Mouse (Mus musculus) embryonic facial prominence, embryonic 13.5 days (tissue): ENCODE results near the gene Ubtf. TPM values are rescaled to one million over a fixed set of nuclear protein-coding genes. Genes with fewer than 3 reads are reported as not detected.

Experiments
- ATAC-seq: fragments of 200-750 bp; cut with Nextera tagmentation; 2 replicates; pipeline ENCODE4 v1.8.0; 2017; ENCODE audit warnings: low read depth; ENCODE audit not compliant: insufficient number of reproducible peaks, insufficient read depth, low FRiP score, low TSS enrichment
- H3K27ac ChIP-seq: fragments of 300-500 bp; sonication (generic); 2 replicates; pipeline ENCODE4 v1.5.1; 2015; ENCODE audit warnings: moderate library complexity, mild to moderate bottlenecking, inconsistent platforms
- H3K27me3 ChIP-seq: fragments of 300-500 bp; sonication (generic); 2 replicates; pipeline ENCODE4 v1.6.1; 2015; ENCODE audit warnings: mild to moderate bottlenecking, inconsistent platforms
- H3K36me3 ChIP-seq: fragments of 300-500 bp; sonication (generic); 2 replicates; pipeline ENCODE4 v1.6.1; 2015; ENCODE audit warnings: mild to moderate bottlenecking, inconsistent platforms
- H3K4me1 ChIP-seq: fragments of 300-500 bp; sonication (generic); 2 replicates; pipeline ENCODE4 v1.6.1; 2015; ENCODE audit warnings: inconsistent platforms
- H3K4me2 ChIP-seq: fragments of 300-500 bp; sonication (generic); 2 replicates; pipeline ENCODE4 v1.6.1; 2015; ENCODE audit warnings: moderate library complexity, mild to moderate bottlenecking, inconsistent platforms
- H3K4me3 ChIP-seq: fragments of 300-500 bp; sonication (generic); 2 replicates; pipeline ENCODE4 v1.5.1; 2015; ENCODE audit warnings: mild to moderate bottlenecking, inconsistent platforms
- H3K9ac ChIP-seq: fragments of 300-500 bp; sonication (generic); 2 replicates; pipeline ENCODE4 v1.6.1; 2015; ENCODE audit warnings: mild to moderate bottlenecking, inconsistent platforms
- H3K9me3 ChIP-seq: fragments of 300-500 bp; sonication (generic); 2 replicates; pipeline ENCODE4 v1.6.1; 2016; ENCODE audit warnings: inconsistent platforms
- WGBS: fragments of 180-500 bp; shearing (Covaris S2); methylation state at CpG from one replicate; pipeline ENCODE4 v1.1.7; 2015; ENCODE audit warnings: mixed read lengths; 5-methylcytosine and 5-hydroxymethylcytosine counted together
- polyA plus RNA-seq: library from polyadenylated mRNA; unstranded; fragments of >200 nt; fragmentation: Nextera tagmentation; extraction: Ambion mirVana; gene quantifications from 2 replicates; pipeline ENCODE4 v1.2.1, GENCODE M21; 2015

The Ubtf gene
- polyA plus RNA-seq, 1 experiment from 2014 or later: 88.5 TPM

DNA sequence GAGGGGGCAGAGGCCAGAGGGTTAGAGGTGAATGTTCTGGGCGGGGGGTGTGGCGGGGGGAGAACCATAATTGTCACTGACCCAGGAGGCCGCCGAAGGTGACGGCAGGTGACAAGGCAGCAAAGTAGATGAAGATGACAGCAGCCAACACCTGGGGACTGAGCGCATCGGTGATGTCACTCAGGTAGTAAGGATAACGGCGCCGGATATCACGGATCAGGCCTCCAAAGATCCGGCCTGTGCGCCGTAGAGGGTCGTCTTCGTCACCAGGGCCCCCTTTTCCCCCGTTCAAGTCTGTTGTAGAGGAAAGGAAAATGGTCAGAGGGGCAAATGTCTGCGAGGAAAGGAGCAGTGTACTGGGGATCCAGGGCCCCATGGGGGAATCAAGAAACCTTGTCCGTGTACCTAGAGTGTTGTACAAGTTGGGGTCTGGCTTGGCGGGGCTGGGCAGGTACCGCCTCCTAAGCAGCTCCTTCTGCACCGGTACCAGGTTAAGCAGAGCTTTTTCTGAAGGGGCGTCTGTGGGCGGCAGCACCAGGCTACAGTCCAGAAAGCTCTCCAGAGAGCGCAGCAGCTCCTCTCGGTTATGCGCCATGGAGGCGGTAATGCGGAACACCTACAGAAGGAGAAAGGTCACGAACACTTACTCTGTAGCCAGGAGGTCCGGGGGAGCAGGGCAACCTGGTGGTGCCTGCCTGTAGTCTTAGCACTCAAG is 37.3 kb upstream of the Ubtf start:
- H3K27ac ChIP-seq: no peak overlapping the region
- 73% methylated on average over 31 of the region's 31 CpGs for WGBS

DNA sequence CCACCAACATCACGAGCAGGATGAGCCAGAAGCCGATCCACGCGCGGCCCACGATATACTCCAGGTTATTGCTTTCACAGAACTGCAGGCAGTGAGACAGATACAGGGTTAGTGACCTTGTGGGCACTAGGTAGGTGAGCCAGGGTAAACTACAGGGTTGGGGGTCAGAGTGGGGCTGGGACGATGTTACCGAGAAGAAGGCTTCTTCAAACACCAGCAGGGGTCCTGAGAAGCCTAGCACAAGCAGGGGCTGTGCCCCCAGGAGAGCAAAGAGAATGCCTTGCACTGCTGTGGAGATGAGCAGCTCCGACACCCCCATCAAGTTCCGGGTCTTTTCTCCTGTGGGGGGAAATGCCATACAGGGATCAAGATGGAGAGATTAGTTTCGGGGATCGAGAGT is 36.6 kb upstream of the Ubtf start:
- no peak overlapping the region for H3K27ac ChIP-seq
- peaks cover 14% of the 10 kb centered on the region for H3K27me3 ChIP-seq
- no peak overlapping the region for H3K9ac ChIP-seq
- no peak for ATAC-seq
- WGBS: 82% methylated on average over 12 of the region's 12 CpGs
- H3K4me2 ChIP-seq: no peak overlapping the region
- H3K4me3 ChIP-seq: no peak overlapping the region
- no peaks in the 10 kb centered on the region for H3K4me1 ChIP-seq
- no peaks in the 10 kb centered on the region for H3K9me3 ChIP-seq
- no peaks in the 10 kb centered on the region for H3K36me3 ChIP-seq

More for the DNA sequence above, 37.3 kb upstream of the Ubtf start:
- Histone ChIP-seq H3K36me3 (no peaks in the 10 kb centered on the region), H3K9ac (no peak overlapping the region), H3K4me1 (no peaks in the 10 kb centered on the region), H3K4me2 (no peak overlapping the region), H3K27me3 (peaks cover 13% of the 10 kb centered on the region), H3K4me3 (no peak overlapping the region), H3K9me3 (no peaks in the 10 kb centered on the region)
- ATAC-seq: no peak

DNA sequence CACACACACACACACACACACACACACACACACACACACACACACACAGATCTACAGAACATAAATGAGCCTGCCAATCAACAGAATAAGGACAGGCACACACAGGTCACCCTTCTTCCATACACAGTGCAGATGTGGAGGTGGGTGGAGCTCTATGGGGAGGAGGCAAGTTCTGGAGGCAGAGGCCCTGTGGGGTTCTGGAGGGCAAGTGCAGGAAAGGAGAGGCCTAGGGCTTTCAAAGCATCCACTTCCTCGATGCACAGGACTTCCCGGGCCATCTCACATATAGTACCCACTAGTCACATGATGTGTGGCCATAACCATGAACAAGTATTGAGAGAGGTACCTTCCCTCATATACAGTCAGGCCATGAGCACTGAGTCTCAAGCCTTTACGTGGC is 36.0 kb upstream of the Ubtf start:
- H3K27me3 ChIP-seq: peaks cover 18% of the 10 kb centered on the region
- no peak overlapping the region for H3K9ac ChIP-seq
- 81% methylated on average over 3 of the region's 3 CpGs for WGBS
- no peak for ATAC-seq
- H3K4me1 ChIP-seq: no peaks in the 10 kb centered on the region
- H3K4me3 ChIP-seq: no peak overlapping the region
- no peak overlapping the region for H3K27ac ChIP-seq
- H3K36me3 ChIP-seq: no peaks in the 10 kb centered on the region
- no peak overlapping the region for H3K4me2 ChIP-seq
- H3K9me3 ChIP-seq: no peaks in the 10 kb centered on the region

DNA sequence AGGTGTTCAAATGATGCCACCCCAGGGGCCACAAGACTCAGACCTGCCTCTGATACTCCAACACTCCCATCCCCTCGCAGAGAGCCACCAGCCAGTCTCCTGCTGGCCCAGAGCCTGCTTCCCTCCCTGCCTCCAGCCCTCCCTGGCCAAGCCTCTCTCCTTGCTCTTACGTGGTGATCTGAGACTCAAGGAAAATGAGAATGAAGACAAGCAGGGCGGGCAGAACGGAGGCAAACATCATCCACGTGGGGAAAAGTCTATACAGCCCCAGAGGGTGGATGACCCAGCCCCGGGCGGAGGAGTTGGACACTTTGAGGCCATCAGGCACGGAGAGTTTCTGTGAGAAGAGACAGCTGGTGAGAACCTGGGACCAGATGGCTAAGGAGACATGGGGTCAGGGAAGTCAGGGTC is 33.5 kb upstream of the Ubtf start:
- 38% methylated on average over 8 of the region's 8 CpGs for WGBS
- peaks cover 18% of the 10 kb centered on the region for H3K27me3 ChIP-seq
- H3K4me3 ChIP-seq: no peak overlapping the region
- H3K9me3 ChIP-seq: no peaks in the 10 kb centered on the region
- H3K27ac ChIP-seq: no peak overlapping the region
- no peaks in the 10 kb centered on the region for H3K36me3 ChIP-seq
- no peak overlapping the region for H3K9ac ChIP-seq
- no peaks in the 10 kb centered on the region for H3K4me1 ChIP-seq
- no peak overlapping the region for H3K4me2 ChIP-seq
- no peak for ATAC-seq

DNA sequence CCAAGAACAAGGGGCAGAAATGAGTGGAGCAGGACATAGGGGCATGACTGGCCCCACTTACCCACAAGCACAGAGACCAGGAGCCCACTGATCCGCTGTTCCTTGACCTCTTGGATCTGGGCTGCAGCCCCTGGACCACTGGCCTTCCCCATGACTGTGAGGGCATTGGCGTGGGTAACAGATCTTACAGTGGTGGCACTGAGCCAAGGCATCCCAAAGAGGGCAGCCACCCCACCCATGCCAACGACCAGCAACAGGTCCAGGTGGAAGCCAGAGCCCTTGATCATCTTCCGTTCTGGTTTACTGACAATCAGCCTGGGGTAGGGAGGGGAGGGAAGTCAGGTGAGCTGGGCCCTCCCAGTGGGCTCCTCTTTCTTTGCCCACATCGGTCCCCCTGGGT is 32.8 kb upstream of the Ubtf start:
- no peak for ATAC-seq
- Histone ChIP-seq H3K4me1 (no peaks in the 10 kb centered on the region), H3K9me3 (no peaks in the 10 kb centered on the region), H3K4me2 (no peak overlapping the region), H3K27me3 (peaks cover 18% of the 10 kb centered on the region), H3K36me3 (no peaks in the 10 kb centered on the region), H3K4me3 (no peak overlapping the region), H3K27ac (no peak overlapping the region), H3K9ac (no peak overlapping the region)
- WGBS: 49% methylated on average over 5 of the region's 5 CpGs

DNA sequence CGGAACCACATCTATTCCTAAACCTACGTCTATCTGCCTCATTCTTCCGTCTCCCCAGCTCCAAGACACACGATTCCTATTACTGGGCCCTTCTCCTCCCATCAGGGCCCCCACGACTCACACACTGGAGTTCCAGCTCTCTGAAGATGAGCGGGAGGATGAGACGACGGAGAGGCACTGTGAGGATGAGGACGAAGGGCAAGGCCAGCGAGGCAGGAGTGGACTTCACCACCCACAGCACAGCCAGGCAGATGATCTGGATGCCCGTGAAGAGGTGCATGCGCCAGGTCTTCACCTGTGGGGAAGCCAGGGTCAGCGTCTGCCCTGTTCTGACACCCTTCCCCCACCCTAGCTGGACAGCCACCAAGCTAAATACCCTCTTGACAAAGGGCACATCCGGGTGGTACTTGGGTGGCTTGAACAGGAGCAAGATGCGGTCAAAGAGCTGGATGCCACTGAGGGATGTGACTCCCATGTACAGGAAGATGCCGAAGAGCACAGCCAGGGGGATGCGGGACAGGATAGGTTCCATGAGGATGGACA is 31.5 kb upstream of the Ubtf start:
- Histone ChIP-seq H3K9me3 (no peaks in the 10 kb centered on the region), H3K9ac (no peak overlapping the region), H3K4me2 (no peak overlapping the region), H3K27ac (no peak overlapping the region), H3K4me1 (no peaks in the 10 kb centered on the region), H3K27me3 (peaks cover 11% of the 10 kb centered on the region; the same call in 1 of the 2 replicates), H3K4me3 (no peak overlapping the region), H3K36me3 (no peaks in the 10 kb centered on the region)
- no peak for ATAC-seq
- WGBS: 87% methylated on average over 17 of the region's 17 CpGs

DNA sequence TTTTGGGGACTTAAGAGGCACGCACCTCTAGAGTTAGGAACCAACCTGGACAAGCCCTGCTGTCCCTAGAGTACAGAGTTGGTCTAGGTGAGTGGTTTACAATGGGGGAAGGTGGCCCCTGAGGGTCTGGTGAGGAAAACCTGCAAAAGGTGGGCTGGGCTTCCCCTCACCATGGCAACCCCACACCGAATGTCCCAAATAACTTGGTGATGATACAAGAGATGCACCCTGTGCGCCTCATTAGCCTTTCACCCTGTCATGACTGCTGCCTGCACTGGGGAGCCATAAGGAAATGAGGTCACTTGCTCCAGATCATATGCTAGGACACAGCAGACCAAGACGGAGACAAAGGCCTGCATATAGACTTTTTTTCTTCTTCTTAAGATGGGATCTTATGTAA is 30.9 kb upstream of the Ubtf start:
- Histone ChIP-seq H3K9me3 (no peaks in the 10 kb centered on the region), H3K4me1 (no peaks in the 10 kb centered on the region), H3K27ac (no peak overlapping the region), H3K36me3 (no peaks in the 10 kb centered on the region), H3K4me2 (no peak overlapping the region), H3K9ac (no peak overlapping the region), H3K27me3 (peaks cover 11% of the 10 kb centered on the region; the same call in 1 of the 2 replicates), H3K4me3 (no peak overlapping the region)
- 83% methylated on average over 4 of the region's 4 CpGs for WGBS
- ATAC-seq: no peak

DNA sequence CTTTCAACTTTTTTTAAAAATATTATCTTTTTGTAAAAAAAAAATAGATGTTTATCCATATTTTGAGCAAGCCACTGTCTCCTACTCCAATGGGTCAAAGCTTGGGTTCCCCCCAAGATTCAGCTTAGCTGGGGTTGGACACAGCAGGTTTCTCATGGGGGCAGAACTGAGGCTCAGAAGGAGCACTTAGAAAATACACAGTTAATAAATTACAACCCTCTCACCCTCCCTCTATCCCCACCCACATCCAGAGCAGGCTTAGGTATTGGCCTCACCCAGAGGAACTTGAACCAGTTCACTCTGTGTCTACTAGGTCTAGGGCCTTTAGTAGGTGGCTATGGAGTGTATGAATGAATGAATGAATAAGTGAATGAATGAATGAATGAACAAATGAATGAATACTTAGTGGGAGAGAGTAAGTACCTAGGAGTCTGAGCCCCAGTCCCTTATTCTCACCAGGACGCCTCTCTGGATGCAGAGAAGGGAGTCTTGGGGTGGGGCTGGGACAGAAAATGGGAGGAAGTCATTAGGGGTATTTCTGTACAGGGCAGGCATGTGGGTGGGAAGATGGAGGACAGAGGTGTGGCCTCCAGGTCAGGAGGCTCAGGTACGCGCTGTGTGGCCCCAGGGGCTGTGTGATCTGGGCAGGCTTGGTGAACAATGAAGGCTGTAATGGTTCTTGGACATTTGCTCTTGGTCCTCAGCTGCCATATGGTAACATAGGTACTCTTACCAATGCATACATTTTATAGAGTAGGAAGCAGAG is 29.8 kb upstream of the Ubtf start:
- Histone ChIP-seq H3K4me1 (no peaks in the 10 kb centered on the region), H3K4me3 (no peak overlapping the region), H3K9me3 (no peaks in the 10 kb centered on the region), H3K9ac (no peak overlapping the region), H3K36me3 (no peaks in the 10 kb centered on the region), H3K27ac (no peak overlapping the region), H3K27me3 (peaks cover 11% of the 10 kb centered on the region; the same call in 1 of the 2 replicates), H3K4me2 (no peak overlapping the region)
- no peak for ATAC-seq
- WGBS: 90% methylated on average over 3 of the region's 3 CpGs

DNA sequence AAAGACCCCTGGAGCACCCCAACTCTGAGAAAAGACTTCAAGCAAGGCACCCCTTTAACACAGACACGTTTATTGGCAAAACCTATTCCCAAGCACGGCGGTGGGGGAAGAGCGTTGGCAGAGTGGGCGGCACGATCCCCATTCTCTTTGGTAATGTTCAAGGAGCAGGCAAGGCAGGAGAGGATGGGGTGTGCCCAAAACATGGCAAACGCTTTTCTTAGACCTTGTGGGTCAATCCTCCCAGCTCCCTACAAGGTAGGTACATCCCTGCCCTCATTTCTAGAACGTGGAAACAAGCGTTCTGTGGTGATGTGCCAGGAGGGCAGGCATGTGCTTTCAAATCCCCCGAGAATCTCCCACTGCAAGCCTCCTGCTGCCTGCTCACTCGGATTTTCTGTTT is 29.2 kb upstream of the Ubtf start:
- ATAC-seq: no peak
- Histone ChIP-seq H3K9ac (no peak overlapping the region), H3K36me3 (no peaks in the 10 kb centered on the region), H3K9me3 (no peaks in the 10 kb centered on the region), H3K4me3 (no peak overlapping the region), H3K27ac (no peak overlapping the region), H3K4me1 (no peaks in the 10 kb centered on the region), H3K4me2 (no peak overlapping the region), H3K27me3 (peaks cover 11% of the 10 kb centered on the region; the same call in 1 of the 2 replicates)
- WGBS: 80% methylated on average over 11 of the region's 11 CpGs

DNA sequence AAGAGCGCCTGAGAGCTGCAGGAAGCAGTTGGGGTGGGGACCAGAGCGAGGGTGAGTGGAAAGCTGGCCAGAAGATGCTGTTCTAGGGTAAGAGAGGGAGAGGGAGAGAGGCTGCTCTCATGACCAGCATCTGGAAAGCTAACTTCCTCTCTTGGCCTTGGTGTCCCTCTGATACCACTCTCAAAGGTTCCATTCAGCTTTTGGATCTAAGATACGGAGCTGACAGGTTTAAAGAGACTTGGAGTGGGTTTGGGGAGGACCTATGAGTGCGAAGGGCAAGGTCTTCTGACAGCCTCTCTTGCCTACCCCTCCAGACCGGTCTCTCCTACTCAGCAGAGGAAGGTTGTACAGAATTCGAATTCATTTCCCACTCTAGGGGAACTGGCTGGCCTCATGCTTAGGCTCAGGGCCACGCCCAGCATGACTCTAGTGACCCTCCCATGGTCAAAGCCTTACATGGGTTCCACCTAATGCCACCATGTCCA is 28.6 kb upstream of the Ubtf start:
- Histone ChIP-seq H3K27ac (no peak overlapping the region), H3K4me1 (no peaks in the 10 kb centered on the region), H3K36me3 (no peaks in the 10 kb centered on the region), H3K4me3 (no peak overlapping the region), H3K9me3 (no peaks in the 10 kb centered on the region), H3K9ac (no peak overlapping the region), H3K4me2 (no peak overlapping the region), H3K27me3 (peaks cover 11% of the 10 kb centered on the region; the same call in 1 of the 2 replicates)
- ATAC-seq: no peak
- 84% methylated on average over 7 of the region's 7 CpGs for WGBS

DNA sequence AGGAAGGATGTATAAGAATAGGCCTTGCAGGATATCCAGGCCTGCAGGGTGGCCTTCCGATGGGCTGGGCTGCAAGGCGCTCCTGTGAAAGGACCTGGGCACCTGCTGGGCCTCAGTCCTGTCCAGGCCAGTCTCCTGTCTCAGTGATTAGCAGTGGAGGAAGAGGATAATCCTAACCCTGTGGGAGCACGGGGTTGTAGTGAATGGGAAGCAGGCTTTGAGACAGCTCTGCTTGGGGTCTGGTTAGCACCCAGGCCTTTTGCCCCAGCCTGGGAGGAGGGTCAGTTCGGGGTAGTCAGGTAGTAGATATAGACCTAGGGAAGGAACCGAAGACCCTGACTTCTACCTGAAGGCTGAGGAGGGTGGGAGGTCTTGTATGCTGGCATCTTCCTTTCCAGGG is 28.1 kb upstream of the Ubtf start:
- 64% methylated on average over 5 of the region's 5 CpGs for WGBS
- no peaks in the 10 kb centered on the region for H3K9me3 ChIP-seq

More for the DNA sequence above, 28.1 kb upstream of the Ubtf start:
- H3K27me3 ChIP-seq: peaks cover 11% of the 10 kb centered on the region; the same call in 1 of the 2 replicates
- H3K36me3 ChIP-seq: no peaks in the 10 kb centered on the region
- H3K4me2 ChIP-seq: no peak overlapping the region
- ATAC-seq: no peak
- H3K27ac ChIP-seq: no peak overlapping the region
- no peak overlapping the region for H3K4me3 ChIP-seq
- no peak overlapping the region for H3K9ac ChIP-seq
- no peaks in the 10 kb centered on the region for H3K4me1 ChIP-seq
